Mouse (Mus musculus): ENCODE measurements at regions not wholly inside any gene's neighbourhood (a gene's known extent, or its start where the extent isn't known, plus 50 kb on each side); places are given as distances from the start of the nearest gene placed in this dataset.

- no peak for DNase-seq (ENCODE audit: low spot score)
Measured at GRCm38 (mm10) chr14:58687814-58688213, 454.9 kb downstream of the 1700129C05Rik start.

DNA sequence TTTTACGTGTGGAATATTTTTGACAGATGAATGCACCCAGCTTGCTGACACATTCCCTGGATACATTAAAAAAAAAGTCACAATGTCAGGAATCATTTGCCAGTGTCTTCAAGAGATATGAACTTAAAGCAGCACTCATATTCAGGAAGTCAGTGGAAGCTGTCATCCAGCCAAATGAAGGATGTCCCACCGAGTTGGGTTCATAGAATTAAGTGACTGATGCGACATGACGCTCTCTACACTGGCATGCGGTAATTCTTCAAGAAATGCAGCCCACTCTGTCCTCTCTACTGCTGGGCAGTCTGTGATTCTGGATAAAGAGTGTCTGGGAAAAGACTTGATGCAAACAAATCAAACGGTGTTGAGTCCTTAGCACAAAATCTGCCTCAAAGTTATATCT, 463.9 kb downstream of the 1700129C05Rik start:
- DNase-seq (ENCODE audit: low spot score) = no peak

- DNase-seq (ENCODE audit: low spot score) = no peak
Measured at GRCm38 (mm10) chr14:58678126-58678656, 464.5 kb downstream of the 1700129C05Rik start.

GRCm38 (mm10) chr14:58675146-58675545, 467.5 kb downstream of the 1700129C05Rik start:
- DNase-seq (ENCODE audit: low spot score) = no peak

- DNase-seq (ENCODE audit: low spot score) = no peak
Measured at GRCm38 (mm10) chr14:58663946-58664345, 478.7 kb downstream of the 1700129C05Rik start.

DNA sequence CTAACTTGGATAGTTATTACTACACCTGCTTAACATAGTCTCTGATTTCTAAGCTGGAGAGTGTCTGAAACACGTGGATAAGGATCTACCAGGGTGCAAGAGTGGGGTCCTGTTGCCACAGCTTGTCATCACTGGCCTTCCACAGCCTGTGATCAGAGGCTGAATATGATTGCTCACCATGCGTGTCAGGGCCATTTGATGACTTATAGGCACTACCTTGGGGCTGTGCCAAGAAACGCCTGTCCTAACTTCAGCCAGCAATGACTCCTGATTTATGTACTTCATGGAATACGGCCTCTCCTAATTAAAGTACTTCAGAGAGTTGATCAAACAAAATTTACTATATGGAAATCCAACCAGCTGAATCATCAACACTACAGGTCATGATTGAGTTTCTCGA, 480.1 kb downstream of the 1700129C05Rik start:
- no peak for DNase-seq (ENCODE audit: low spot score)

DNA sequence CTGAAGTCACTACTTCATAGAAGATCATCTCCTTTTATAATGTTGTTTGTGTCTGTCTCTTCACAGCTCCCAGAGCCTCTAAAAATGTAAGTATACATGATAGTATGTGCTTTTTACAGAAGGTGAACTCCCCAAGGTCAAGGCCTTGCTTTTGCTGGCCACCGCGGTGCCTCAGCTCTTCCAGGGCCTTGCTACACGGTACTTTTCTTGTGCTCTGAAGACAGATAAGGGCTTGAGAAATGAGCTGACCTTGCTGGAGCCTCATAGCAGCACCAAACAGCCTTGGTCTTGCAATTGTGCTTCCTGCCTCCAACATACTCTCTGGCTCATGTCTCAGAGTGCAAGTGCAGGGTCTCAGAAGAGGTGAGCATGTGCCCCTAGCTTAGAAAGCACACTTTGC, 481.3 kb downstream of the 1700129C05Rik start:
- no peak for DNase-seq (ENCODE audit: low spot score)

DNA sequence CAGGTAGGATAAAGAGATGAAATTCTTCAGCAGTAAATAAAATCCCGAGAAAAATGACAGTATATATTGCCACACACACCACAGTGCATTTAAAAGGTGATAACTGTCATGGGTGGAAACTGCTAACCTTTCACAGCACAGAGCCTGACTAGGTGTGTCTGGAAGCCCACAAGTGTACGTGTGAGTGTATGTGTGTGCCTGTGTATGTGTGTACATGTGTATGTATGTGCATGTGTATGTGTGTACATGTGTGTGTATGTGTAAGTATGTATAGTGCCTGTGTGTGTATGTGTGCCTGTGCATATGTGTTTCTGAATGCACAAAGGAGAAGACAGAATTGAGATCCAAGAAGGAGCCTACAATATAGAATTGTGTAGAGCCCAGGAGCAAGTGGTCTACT, 485.4 kb downstream of the 1700129C05Rik start:
- DNase-seq (ENCODE audit: low spot score) = no peak

DNA sequence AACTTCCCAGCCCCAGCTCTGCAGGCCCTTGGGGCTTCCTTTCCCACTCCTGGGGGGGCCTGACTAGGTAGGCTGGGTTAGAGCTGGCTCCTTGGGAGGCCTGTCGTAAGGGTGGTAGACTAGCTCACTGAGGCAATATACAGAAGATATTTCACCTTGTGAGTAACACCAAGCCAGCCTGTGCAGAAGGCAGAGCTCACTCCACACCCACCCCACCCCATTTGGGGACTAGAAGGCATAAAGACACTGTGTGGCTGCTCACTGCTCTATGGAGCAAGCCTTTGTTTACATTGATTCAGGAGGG, 485.8 kb downstream of the 1700129C05Rik start:
- DNase-seq (ENCODE audit: low spot score) = no peak

- DNase-seq (ENCODE audit: low spot score) = no peak
Measured at GRCm38 (mm10) chr14:58656212-58656934, 486.3 kb downstream of the 1700129C05Rik start.

DNA sequence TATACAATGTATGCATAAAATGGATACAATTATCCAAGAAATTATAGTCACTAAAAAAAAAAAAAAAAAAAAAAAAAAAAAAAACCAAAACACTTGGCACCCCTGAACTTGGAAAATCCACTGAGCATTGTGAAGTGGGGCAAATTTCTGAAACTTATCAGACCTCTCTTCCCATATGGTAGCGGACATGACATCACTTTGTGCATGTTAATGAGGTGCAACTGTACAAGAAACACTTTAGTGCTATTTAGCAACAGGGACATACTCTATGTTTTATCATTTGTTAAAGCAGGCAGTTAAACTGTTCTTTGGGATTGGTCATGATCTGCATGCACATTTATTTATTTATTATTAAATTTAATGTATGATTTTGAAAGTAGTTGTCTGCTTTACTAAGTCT, 489.7 kb downstream of the 1700129C05Rik start:
- DNase-seq (ENCODE audit: low spot score) = no peak

DNA sequence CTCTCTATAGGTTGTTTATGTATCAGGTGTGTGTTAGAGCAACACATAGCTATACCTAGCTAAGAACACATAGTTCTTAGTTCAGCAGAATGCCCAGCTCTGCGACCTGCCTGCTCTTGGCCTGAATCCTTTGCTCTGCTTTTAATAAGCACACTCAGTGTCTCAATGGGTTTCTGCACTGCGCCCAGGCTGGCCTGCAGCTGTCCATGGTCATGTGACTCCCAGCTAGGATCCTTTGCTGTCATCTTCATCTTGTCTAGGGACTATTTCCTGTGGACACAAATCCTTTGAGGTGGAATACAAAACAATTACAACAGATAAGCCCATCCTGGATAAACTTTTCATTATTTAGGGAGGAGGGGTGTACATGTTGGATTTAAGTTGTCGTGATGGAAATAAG, 490.7 kb downstream of the 1700129C05Rik start:
- no peak for DNase-seq (ENCODE audit: low spot score)

GRCm38 (mm10) chr14:58651210-58651609, 491.5 kb downstream of the 1700129C05Rik start:
- DNase-seq (ENCODE audit: low spot score) = peak; percentile 3

DNA sequence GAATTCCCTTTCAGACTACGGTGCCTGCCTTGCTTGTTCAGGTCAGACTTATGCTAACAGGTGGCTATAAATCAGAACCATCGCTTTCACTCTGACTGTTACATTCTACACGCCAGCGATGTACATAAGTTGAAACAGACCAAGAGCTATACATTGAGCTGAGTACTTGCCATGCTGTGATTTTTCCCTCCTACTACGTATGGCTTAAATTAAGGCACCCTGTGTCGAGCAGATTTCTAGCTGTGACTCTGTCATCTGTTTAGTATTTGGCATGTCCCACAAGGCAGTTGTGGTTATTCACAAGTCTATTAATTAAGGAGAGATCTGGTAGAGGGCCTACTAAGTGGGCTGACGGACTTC, 504.4 kb downstream of the 1700129C05Rik start:
- DNase-seq (ENCODE audit: low spot score) = no peak

DNA sequence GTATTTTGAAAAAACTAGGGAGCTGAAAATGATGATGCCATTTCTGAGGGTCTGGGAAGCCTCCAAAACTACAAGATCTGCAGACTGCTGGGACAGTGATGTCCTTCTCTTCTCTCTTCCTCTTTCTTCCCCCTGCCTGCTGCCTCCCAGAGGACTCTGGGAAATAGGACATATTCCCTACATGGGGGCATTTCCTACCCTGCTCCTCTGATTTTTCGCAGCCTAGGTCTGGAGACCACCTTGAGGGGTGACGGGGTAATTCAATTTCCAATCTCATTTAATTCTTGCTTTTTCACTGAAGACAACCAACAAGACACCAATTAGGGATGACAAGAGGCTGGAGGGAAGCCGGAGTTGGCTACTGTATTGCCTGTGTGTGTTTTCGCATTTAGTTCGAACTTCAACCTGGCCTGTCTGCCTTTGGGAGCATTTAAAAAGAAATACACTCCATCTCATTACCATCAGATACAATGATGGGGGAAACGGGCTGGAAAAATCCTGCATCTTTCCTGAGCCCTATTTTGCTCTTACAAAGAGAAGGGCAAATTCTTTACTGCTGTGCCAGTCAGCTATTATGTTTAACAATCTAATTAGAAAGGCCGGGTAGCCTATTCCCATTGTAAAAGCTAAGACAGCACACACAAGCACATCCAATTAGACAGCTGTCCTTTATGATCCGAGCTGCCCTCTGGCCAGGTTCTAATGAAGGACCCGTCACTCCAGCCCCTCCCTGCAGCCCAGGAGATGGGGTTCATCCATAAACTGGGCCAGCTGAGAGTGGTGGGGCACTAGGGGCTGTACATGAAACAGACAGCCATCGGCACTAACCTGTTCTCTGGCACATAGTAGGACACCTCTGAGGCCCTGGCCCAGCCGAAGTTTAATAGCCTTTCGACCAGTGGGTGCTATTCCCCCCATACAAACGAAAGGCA, 505.0 kb downstream of the 1700129C05Rik start:
- no peak for DNase-seq (ENCODE audit: low spot score)

GRCm38 (mm10) chr14:58631221-58631620, 511.5 kb downstream of the 1700129C05Rik start:
- DNase-seq (ENCODE audit: low spot score) = no peak

GRCm38 (mm10) chr14:58628266-58628665, 514.4 kb downstream of the 1700129C05Rik start:
- DNase-seq (ENCODE audit: low spot score) = no peak

DNA sequence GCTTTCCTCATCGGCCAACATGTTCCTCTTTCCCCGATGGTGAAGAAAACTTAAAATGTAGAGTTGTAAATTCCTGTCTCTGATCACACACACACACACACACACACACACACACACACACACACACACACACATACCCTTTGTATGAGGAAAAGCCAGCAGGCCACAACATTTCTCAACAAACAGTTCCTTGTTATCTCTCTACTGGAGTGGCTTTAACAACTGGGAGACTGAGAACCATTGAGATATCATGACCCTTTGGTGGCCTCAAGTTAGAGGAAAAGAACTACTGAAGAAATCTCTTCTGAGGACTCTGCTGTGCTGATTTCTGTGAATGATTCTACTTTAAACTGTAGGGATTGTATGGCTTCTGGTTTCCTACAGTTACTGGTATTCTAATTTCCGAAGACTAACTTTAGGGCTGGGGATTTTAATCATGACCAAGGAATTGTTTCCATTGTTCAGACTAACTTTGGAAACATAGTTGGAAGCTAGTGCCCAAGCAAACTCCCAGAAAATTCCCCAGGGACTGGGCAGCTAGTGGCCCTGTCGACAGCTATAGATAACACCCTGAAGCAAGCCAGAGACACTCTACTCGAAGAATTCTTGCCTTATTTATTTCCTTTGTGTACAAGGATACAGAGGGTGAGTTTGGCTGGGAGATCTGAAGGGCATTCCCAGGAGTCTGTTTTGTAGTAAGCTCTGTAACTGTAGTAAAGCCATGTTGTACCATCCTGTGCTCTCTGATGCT, 516.0 kb downstream of the 1700129C05Rik start:
- DNase-seq (ENCODE audit: low spot score) = no peak

DNA sequence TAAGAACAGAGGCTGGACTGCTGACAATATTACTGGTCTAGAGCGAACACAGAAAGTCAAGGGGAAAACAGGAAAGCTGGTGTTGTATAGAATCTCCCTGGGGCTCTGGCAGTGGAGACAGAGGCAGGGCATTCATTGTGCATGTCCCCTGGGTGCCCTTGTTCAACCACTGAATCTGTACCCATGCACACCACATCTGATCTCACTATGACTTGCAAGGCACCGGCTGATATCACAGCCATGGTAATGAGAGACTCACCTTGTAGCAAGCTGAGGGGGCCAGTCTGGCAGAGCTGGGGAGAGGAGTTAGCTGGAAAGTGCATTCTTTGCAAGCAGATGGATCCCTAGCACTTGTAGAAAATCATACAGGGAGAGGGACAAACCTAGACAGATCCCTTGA, 522.5 kb downstream of the 1700129C05Rik start:
- no peak for DNase-seq (ENCODE audit: low spot score)

DNA sequence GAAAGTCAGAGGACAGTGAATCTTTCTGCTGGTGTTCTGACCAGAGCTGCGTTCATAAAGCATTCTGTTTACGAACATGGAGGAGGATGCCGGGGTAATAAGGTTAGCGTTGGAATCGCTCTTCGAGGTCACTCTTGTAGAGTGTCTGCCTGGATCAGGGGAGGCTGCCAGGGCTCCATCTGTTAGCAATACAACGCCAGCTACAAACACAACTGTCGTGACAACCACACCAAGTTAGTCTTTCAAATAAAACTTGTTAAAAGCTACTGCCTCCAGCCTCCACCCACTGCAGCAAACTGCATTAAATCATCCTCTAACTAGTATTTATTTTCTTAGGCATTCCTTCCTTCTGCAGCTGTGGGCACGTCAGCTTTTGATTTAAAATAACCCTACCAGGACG, 525.0 kb downstream of the 1700129C05Rik start:
- no peak for DNase-seq (ENCODE audit: low spot score)

DNA sequence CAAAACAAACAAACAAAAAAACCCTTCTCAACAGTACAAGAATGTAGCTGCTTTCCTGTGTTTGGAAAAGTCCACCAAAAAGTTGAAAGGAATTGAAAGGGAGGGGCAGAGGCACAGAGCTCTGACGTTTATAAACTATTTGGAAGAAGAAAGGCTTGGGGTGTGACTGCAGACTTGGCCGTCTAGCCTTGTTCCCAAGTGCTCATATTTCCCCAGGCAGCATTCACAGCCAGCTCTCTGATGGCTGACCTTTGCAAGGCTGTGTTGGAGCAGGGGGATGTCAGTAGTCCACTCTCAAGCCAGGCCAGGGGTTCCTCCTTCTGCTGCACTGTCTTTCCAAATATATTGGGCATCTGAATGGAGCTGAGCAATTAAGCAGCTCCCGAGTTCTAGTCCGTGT, 534.5 kb downstream of the 1700129C05Rik start:
- DNase-seq (ENCODE audit: low spot score) = no peak

DNA sequence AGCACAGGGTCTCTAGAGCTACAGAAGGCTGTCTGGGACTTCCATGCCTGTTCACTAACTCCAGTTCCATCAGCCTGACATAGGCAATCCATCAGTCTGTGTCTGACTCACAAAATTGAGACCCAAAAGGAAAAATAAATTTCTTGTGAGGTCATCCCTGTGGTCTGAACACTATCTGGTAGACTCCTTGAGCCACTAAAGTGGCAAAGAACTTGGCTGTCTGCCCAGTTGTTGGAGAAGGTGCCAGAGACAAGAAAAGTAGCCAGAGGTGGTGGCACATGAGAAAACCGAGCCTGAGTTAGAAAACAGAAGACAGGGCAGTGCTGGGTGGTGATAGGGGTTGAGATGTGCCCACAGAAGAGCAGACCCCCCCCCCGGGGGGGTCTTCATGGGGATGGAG, 535.0 kb downstream of the 1700129C05Rik start:
- no peak for DNase-seq (ENCODE audit: low spot score)

GRCm38 (mm10) chr14:58605529-58605928, 535.2 kb downstream of the Fgf9 start:
- no peak for DNase-seq (ENCODE audit: low spot score)

Measured in layer of hippocampus, adult 11-12 months (tissue).